In genomic region chr16:20695622-20696323, GRCm38 (mm10) we compare ENCODE assay signal across 8 mouse cellular contexts. TPM values are rescaled to one million over a fixed set of nuclear protein-coding genes. Genes with fewer than 3 reads are reported as not detected.
DNase-seq lines count a peak whose midpoint lies in the region; ATAC-seq and TF ChIP-seq lines count a peak whose summit lies in the region.

No protein-coding gene starts in this region.

- H3K36me3 ChIP-seq in E14TG2a.4 (ENCODE audit: insufficient read depth, low read length) = peaks cover 28% of the 10 kb centered on the region
- peaks cover 29% of the 10 kb centered on the region for H3K36me3 ChIP-seq in forebrain, embryonic 12.5 days (replicated peaks)
- peaks cover 38% of the 10 kb centered on the region for H3K36me3 ChIP-seq in heart, embryonic 14.5 days (ENCODE audit: control insufficient read depth, insufficient read depth, low read length)
- H3K36me3 ChIP-seq in kidney, embryonic 16.5 days (ENCODE audit: insufficient read depth, low read length) = peaks cover 12% of the 10 kb centered on the region; the same call in 1 of the 2 replicates
- peaks cover 23% of the 10 kb centered on the region for H3K36me3 ChIP-seq in limb, embryonic 14.5 days (ENCODE audit: control insufficient read depth, insufficient read depth, low read length)

- TF ChIP-seq POLR2A in brain, embryonic 14.5 days (IDR thresholded peaks at IDR 0.05; ENCODE audit: borderline replicate concordance, extremely low read depth, insufficient read depth, insufficient read length, poor library complexity, severe bottlenecking) = peak; percentile 49
- TF ChIP-seq POLR2A in limb, embryonic 14.5 days (IDR thresholded peaks at IDR 0.05; ENCODE audit: borderline replicate concordance, extremely low read depth, insufficient read depth, insufficient read length) = no peak

- 2% methylated on average over 46 of the region's 46 CpGs for WGBS in forebrain, embryonic 12.5 days
- WGBS in heart, embryonic 14.5 days = 3% methylated on average over 46 of the region's 46 CpGs
- 2% methylated on average over 46 of the region's 46 CpGs for WGBS in kidney, embryonic 16.5 days
- WGBS in limb, embryonic 14.5 days = 2% methylated on average over 44 of the region's 46 CpGs

- H3K9me3 ChIP-seq in E14TG2a.4 (ENCODE audit: low read length) = no peaks in the 10 kb centered on the region
- no peaks in the 10 kb centered on the region for H3K9me3 ChIP-seq in forebrain, embryonic 12.5 days
- no peaks in the 10 kb centered on the region for H3K9me3 ChIP-seq in heart, embryonic 14.5 days (ENCODE audit: control insufficient read depth, low read length)
- no peaks in the 10 kb centered on the region for H3K9me3 ChIP-seq in kidney, embryonic 16.5 days (ENCODE audit: low read length)
- no peaks in the 10 kb centered on the region for H3K9me3 ChIP-seq in limb, embryonic 14.5 days (ENCODE audit: control insufficient read depth, low read length)

- TF ChIP-seq CTCF in E14TG2a.4 (conservative IDR thresholded peaks at IDR 0.05; ENCODE audit: low read length) = no peak
- TF ChIP-seq CTCF in brain, embryonic 14.5 days (IDR thresholded peaks at IDR 0.05; ENCODE audit: borderline replicate concordance, extremely low read depth, insufficient read depth, insufficient read length) = no peak

- peak; percentile 87 for ATAC-seq in forebrain, embryonic 12.5 days (ENCODE audit: low FRiP score)
- peak; percentile 74 for ATAC-seq in heart, embryonic 14.5 days (ENCODE audit: insufficient number of reproducible peaks, insufficient read depth, low FRiP score, low read depth)
- ATAC-seq in kidney, embryonic 16.5 days (ENCODE audit: low FRiP score, low TSS enrichment) = peak; percentile 66
- peak; percentile 56 for ATAC-seq in limb, embryonic 14.5 days (ENCODE audit: low FRiP score, low read depth)

- H3K27ac ChIP-seq in forebrain, embryonic 12.5 days = peak overlapping the region; percentile 78
- H3K27ac ChIP-seq in heart, embryonic 14.5 days (replicated peaks in 1 of 2; ENCODE audit: control insufficient read depth in 1 of 2, insufficient read depth in 1 of 2, low read depth in 2 of 2, low read length in 2 of 2) = peak overlapping the region; percentile 33 to 72; a peak in 3 of 4 replicates
- H3K27ac ChIP-seq in kidney, embryonic 16.5 days (ENCODE audit: low read length) = no peak overlapping the region
- H3K27ac ChIP-seq in limb, embryonic 14.5 days (replicated peaks; ENCODE audit: low read depth, low read length) = peak overlapping the region; percentile 43; the same call in 1 of the 2 replicates

- peak overlapping the region; percentile 61 for H3K9ac ChIP-seq in forebrain, embryonic 12.5 days
- H3K9ac ChIP-seq in heart, embryonic 14.5 days (ENCODE audit: low read length) = peak overlapping the region; percentile 62
- peak overlapping the region; percentile 47 for H3K9ac ChIP-seq in kidney, embryonic 16.5 days (replicated peaks; ENCODE audit: low read length)
- H3K9ac ChIP-seq in limb, embryonic 14.5 days (ENCODE audit: low read depth, low read length, severe bottlenecking) = peak overlapping the region; percentile 46

- peak; percentile 98 for DNase-seq in brain, embryonic 14.5 days (ENCODE audit: low read depth)
- peak; percentile 91 for DNase-seq in limb, embryonic 14.5 days (ENCODE audit: low spot score)
- peak; percentile 51 for DNase-seq in naive thymus-derived CD4-positive, alpha-beta T cell, adult 2 months (ENCODE audit: low read depth)
- peak; percentile 94 for DNase-seq in testis, postnatal 10 days (ENCODE audit: low spot score)

- peak overlapping the region; percentile 70 for H3K4me2 ChIP-seq in forebrain, embryonic 12.5 days
- H3K4me2 ChIP-seq in heart, embryonic 14.5 days (ENCODE audit: low read length) = peak overlapping the region; percentile 65
- peak overlapping the region; percentile 59 for H3K4me2 ChIP-seq in kidney, embryonic 16.5 days (replicated peaks; ENCODE audit: low read depth, low read length)
- H3K4me2 ChIP-seq in limb, embryonic 14.5 days (replicated peaks; ENCODE audit: low read depth, low read length, severe bottlenecking) = peak overlapping the region; percentile 74

- H3K4me3 ChIP-seq in E14TG2a.4 (replicated peaks; ENCODE audit: low read length) = peak overlapping the region; percentile 71
- peak overlapping the region; percentile 45 for H3K4me3 ChIP-seq in forebrain, embryonic 12.5 days (replicated peaks)
- H3K4me3 ChIP-seq in heart, embryonic 14.5 days (ENCODE audit: control insufficient read depth in 1 of 2, insufficient read depth in 1 of 2, low read depth in 1 of 2, low read length in 2 of 2) = peak overlapping the region; percentile 32 to 37
- peak overlapping the region; percentile 40 for H3K4me3 ChIP-seq in kidney, embryonic 16.5 days (ENCODE audit: low read length)
- H3K4me3 ChIP-seq in limb, embryonic 14.5 days (replicated peaks; ENCODE audit: low read length) = peak overlapping the region; percentile 40

- peaks cover 27% of the 10 kb centered on the region for H3K27me3 ChIP-seq in E14TG2a.4 (ENCODE audit: insufficient read depth, low read length)
- H3K27me3 ChIP-seq in forebrain, embryonic 12.5 days = no peaks in the 10 kb centered on the region
- no peaks in the 10 kb centered on the region for H3K27me3 ChIP-seq in heart, embryonic 14.5 days (ENCODE audit: control insufficient read depth, insufficient read depth, low read length)
- H3K27me3 ChIP-seq in kidney, embryonic 16.5 days (ENCODE audit: insufficient read depth, low read length) = no peaks in the 10 kb centered on the region
- H3K27me3 ChIP-seq in limb, embryonic 14.5 days (ENCODE audit: control insufficient read depth, insufficient read depth, low read length) = no peaks in the 10 kb centered on the region

- H3K4me1 ChIP-seq in E14TG2a.4 (replicated peaks; ENCODE audit: low read depth, low read length) = peaks cover 69% of the 10 kb centered on the region
- peaks cover 58% of the 10 kb centered on the region for H3K4me1 ChIP-seq in forebrain, embryonic 12.5 days
- peaks cover 18 to 19% of the 10 kb centered on the region in 2 experiments for H3K4me1 ChIP-seq in heart, embryonic 14.5 days (ENCODE audit: control insufficient read depth in 2 of 2, insufficient read depth in 2 of 2, low read length in 2 of 2)
- H3K4me1 ChIP-seq in kidney, embryonic 16.5 days (ENCODE audit: insufficient read depth, low read length) = peaks cover 31% of the 10 kb centered on the region
- H3K4me1 ChIP-seq in limb, embryonic 14.5 days (ENCODE audit: control insufficient read depth, insufficient read depth, low read length) = peaks cover 30% of the 10 kb centered on the region

RNA-seq across cellular contexts. Expression of gene Fam131a, which starts 2.7 kb away (rescaled TPM):
- 53.5 and 74.8 TPM in 2 replicates for polyA plus RNA-seq in brain, embryonic 14.5 days (2012; rRNA removed)
- 21.9 and 25.6 TPM in 2 replicates for polyA plus RNA-seq in forebrain, embryonic 12.5 days (2016; fragmentation: Nextera tagmentation; extraction: Ambion mirVana)
- polyA plus RNA-seq in heart, embryonic 14.5 days (2014; fragmentation: Nextera tagmentation; extraction: Ambion mirVana) = 7.1 and 7.2 TPM in 2 replicates
- polyA plus RNA-seq in kidney, embryonic 16.5 days (2015; fragmentation: Nextera tagmentation; extraction: Ambion mirVana) = 7.6 and 8.0 TPM in 2 replicates
- 15.6 and 21.3 TPM in 2 replicates for polyA plus RNA-seq in limb, embryonic 14.5 days (2012; rRNA removed)
- polyA plus RNA-seq in limb, embryonic 14.5 days (2014; fragmentation: Nextera tagmentation; extraction: Ambion mirVana) = 10.3 and 11.0 TPM in 2 replicates

RNA-seq across cellular contexts. Expression of gene Polr2h, which starts 21.7 kb away (rescaled TPM):
- 51.9 and 66.5 TPM in 2 replicates for polyA plus RNA-seq in brain, embryonic 14.5 days (2012; rRNA removed)
- 85.7 and 94.0 TPM in 2 replicates for polyA plus RNA-seq in forebrain, embryonic 12.5 days (2016; fragmentation: Nextera tagmentation; extraction: Ambion mirVana)
- 53.2 and 58.4 TPM in 2 replicates for polyA plus RNA-seq in heart, embryonic 14.5 days (2014; fragmentation: Nextera tagmentation; extraction: Ambion mirVana)
- polyA plus RNA-seq in kidney, embryonic 16.5 days (2015; fragmentation: Nextera tagmentation; extraction: Ambion mirVana) = 107 and 119 TPM in 2 replicates
- 65.1 and 77.0 TPM in 2 replicates for polyA plus RNA-seq in limb, embryonic 14.5 days (2012; rRNA removed)
- polyA plus RNA-seq in limb, embryonic 14.5 days (2014; fragmentation: Nextera tagmentation; extraction: Ambion mirVana) = 112 and 121 TPM in 2 replicates

RNA-seq across cellular contexts. Expression of gene Clcn2, which starts 21.8 kb away (rescaled TPM):
- polyA plus RNA-seq in brain, embryonic 14.5 days (2012; rRNA removed) = 80.4 and 100 TPM in 2 replicates
- polyA plus RNA-seq in forebrain, embryonic 12.5 days (2016; fragmentation: Nextera tagmentation; extraction: Ambion mirVana) = 18.8 and 23.5 TPM in 2 replicates
- polyA plus RNA-seq in heart, embryonic 14.5 days (2014; fragmentation: Nextera tagmentation; extraction: Ambion mirVana) = 4.0 and 5.1 TPM in 2 replicates
- 18.7 and 20.1 TPM in 2 replicates for polyA plus RNA-seq in kidney, embryonic 16.5 days (2015; fragmentation: Nextera tagmentation; extraction: Ambion mirVana)
- 72.9 and 102 TPM in 2 replicates for polyA plus RNA-seq in limb, embryonic 14.5 days (2012; rRNA removed)
- polyA plus RNA-seq in limb, embryonic 14.5 days (2014; fragmentation: Nextera tagmentation; extraction: Ambion mirVana) = 17.1 and 21.6 TPM in 2 replicates

RNA-seq across cellular contexts. Expression of gene Eif4g1, which starts 27.7 kb away (rescaled TPM):
- polyA plus RNA-seq in brain, embryonic 14.5 days (2012; rRNA removed) = 231 and 269 TPM in 2 replicates
- polyA plus RNA-seq in forebrain, embryonic 12.5 days (2016; fragmentation: Nextera tagmentation; extraction: Ambion mirVana) = 190 and 211 TPM in 2 replicates
- polyA plus RNA-seq in heart, embryonic 14.5 days (2014; fragmentation: Nextera tagmentation; extraction: Ambion mirVana) = 96.6 and 107 TPM in 2 replicates
- polyA plus RNA-seq in kidney, embryonic 16.5 days (2015; fragmentation: Nextera tagmentation; extraction: Ambion mirVana) = 183 and 193 TPM in 2 replicates
- polyA plus RNA-seq in limb, embryonic 14.5 days (2012; rRNA removed) = 299 and 374 TPM in 2 replicates
- 148 and 161 TPM in 2 replicates for polyA plus RNA-seq in limb, embryonic 14.5 days (2014; fragmentation: Nextera tagmentation; extraction: Ambion mirVana)

RNA-seq across cellular contexts. Expression of gene Chrd, which starts 37.2 kb away (rescaled TPM):
- 24.6 and 30.0 TPM in 2 replicates for polyA plus RNA-seq in brain, embryonic 14.5 days (2012; rRNA removed)
- 2.1 and 2.9 TPM in 2 replicates for polyA plus RNA-seq in forebrain, embryonic 12.5 days (2016; fragmentation: Nextera tagmentation; extraction: Ambion mirVana)
- polyA plus RNA-seq in heart, embryonic 14.5 days (2014; fragmentation: Nextera tagmentation; extraction: Ambion mirVana) = 0.67 and 0.70 TPM in 2 replicates
- polyA plus RNA-seq in kidney, embryonic 16.5 days (2015; fragmentation: Nextera tagmentation; extraction: Ambion mirVana) = 5.4 and 5.9 TPM in 2 replicates
- 38.9 and 47.1 TPM in 2 replicates for polyA plus RNA-seq in limb, embryonic 14.5 days (2012; rRNA removed)
- polyA plus RNA-seq in limb, embryonic 14.5 days (2014; fragmentation: Nextera tagmentation; extraction: Ambion mirVana) = 11.5 and 11.6 TPM in 2 replicates
